Mouse (Mus musculus): Measurements from ENCODE around the gene Lat2. TPM values are rescaled to one million over a fixed set of nuclear protein-coding genes. Genes with fewer than 3 reads are reported as not detected.

The Lat2 gene
- polyA plus RNA-seq, 1 experiment: 52.2 TPM

DNA sequence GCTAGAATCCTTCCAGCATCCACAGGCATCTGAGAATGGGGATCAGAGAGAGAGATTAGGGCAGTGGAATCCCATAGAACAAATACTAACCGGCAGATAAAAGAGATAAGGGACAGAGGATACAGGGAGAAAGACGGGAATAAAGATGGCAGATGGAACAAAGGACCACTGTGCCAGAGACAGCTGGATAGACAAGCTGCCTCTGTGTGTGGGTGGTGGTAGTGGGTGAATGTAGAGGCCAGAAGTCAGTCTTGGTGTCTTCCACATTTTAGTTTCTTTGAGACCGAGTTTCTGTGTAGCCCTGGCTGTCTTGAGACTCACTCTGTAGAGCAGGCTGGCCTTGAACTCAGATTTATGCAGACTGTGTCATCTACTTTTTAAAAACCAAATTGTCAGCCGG, 955 bp upstream of the Lat2 start:
- 76% methylated on average over 4 of the region's 4 CpGs for WGBS
- Histone ChIP-seq H3K27me3 (ENCODE audit: control insufficient read depth, insufficient read depth, low read length) (no peaks in the 10 kb centered on the region), H3K4me1 (ENCODE audit: control insufficient read depth, insufficient read depth, insufficient read length) (peaks cover 19% of the 10 kb centered on the region; the same call in 1 of the 2 replicates), H3K27ac (ENCODE audit: insufficient read depth, low read length) (peak overlapping the region; percentile 85), H3K4me3 (ENCODE audit: extremely low read depth, insufficient read depth, insufficient read length) (no peak overlapping the region), H3K36me3 (ENCODE audit: control insufficient read depth, insufficient read depth, low read length) (peaks cover 13% of the 10 kb centered on the region)
- no peak for TF ChIP-seq POLR2A (IDR thresholded peaks at IDR 0.05; ENCODE audit: low read depth, low read length)
- TF ChIP-seq CTCF (IDR thresholded peaks at IDR 0.05; ENCODE audit: extremely low read depth, insufficient read depth, insufficient read length, insufficient replicate concordance): no peak
- DNase-seq (ENCODE audit: low read depth in 1 of 2, low spot score in 2 of 2): no peak

- TF ChIP-seq POLR2A (IDR thresholded peaks at IDR 0.05; ENCODE audit: low read depth, low read length): no peak
- H3K36me3 ChIP-seq (ENCODE audit: control insufficient read depth, insufficient read depth, low read length): peaks cover 9% of the 10 kb centered on the region
- DNase-seq (ENCODE audit: low read depth in 1 of 2, low spot score in 2 of 2): no peak
- peak overlapping the region; percentile 85 for H3K27ac ChIP-seq (ENCODE audit: insufficient read depth, low read length)
- H3K4me1 ChIP-seq (ENCODE audit: control insufficient read depth, insufficient read depth, insufficient read length): peaks cover 19% of the 10 kb centered on the region; the same call in 1 of the 2 replicates
- no peak overlapping the region; the same call in 1 of the 2 replicates for H3K4me3 ChIP-seq (ENCODE audit: extremely low read depth, insufficient read depth, insufficient read length)
- H3K27me3 ChIP-seq (ENCODE audit: control insufficient read depth, insufficient read depth, low read length): no peaks in the 10 kb centered on the region
- 50% methylated on average over 8 of the region's 8 CpGs for WGBS
Observed at GRCm38 (mm10) chr5:134615380-134615779, 555 bp upstream of the Lat2 start.

DNA sequence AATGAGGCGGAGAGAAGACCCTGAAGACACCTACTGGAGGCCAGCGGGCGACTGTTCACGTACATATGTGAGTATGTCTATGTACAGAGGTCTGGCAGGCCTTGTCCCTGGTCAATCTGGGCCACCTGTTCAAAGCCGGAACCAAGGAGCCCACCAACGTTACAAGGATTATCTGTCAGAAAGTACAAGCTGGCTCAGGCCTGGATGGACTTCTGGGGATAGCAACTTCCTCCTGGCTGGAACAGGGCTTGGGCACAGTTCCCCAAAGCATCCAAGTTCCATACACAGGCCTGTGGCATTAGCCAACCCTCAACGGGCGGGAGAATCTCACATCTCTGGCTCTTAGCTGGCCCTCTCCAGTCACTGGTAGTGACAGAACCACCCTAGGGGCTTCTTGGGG, 529 bp downstream of the Lat2 start:
- Histone ChIP-seq H3K27me3 (ENCODE audit: control insufficient read depth, insufficient read depth, low read length) (no peaks in the 10 kb centered on the region), H3K4me3 (ENCODE audit: extremely low read depth, insufficient read depth, insufficient read length) (peak overlapping the region; percentile 70), H3K27ac (ENCODE audit: insufficient read depth, low read length) (peak overlapping the region; percentile 85), H3K36me3 (ENCODE audit: control insufficient read depth, insufficient read depth, low read length) (peaks cover 4% of the 10 kb centered on the region), H3K4me1 (ENCODE audit: control insufficient read depth, insufficient read depth, insufficient read length) (peaks cover 19% of the 10 kb centered on the region; the same call in 1 of the 2 replicates)
- DNase-seq (ENCODE audit: low read depth in 1 of 2, low spot score in 2 of 2): no peak
- TF ChIP-seq POLR2A (IDR thresholded peaks at IDR 0.05; ENCODE audit: low read depth, low read length) (no peak), CTCF (IDR thresholded peaks at IDR 0.05; ENCODE audit: extremely low read depth, insufficient read depth, insufficient read length, insufficient replicate concordance) (no peak)
- 66% methylated on average over 8 of the region's 8 CpGs for WGBS

DNA sequence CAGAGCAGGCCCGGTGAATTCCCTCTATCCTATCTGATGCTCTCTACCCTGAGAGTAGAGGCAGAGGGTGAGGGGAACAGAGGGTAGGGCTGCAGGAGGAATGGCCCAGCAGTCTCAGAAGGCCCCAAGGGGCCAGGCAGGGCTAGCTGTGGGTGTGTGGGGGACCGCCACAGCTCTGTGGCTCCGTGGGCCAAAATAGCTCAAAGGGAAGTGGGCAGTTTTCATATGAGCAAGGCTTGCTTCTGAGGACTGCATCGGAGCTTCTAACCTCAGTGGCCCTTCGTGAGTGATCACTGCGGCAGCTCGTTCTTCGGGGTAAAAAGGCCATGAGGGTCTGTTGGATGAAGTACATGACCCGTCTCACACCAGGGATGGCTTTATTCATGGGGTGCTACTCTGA, 1.1 kb downstream of the Lat2 start:
- Histone ChIP-seq H3K4me1 (ENCODE audit: control insufficient read depth, insufficient read depth, insufficient read length) (peaks cover 19% of the 10 kb centered on the region; the same call in 1 of the 2 replicates), H3K36me3 (ENCODE audit: control insufficient read depth, insufficient read depth, low read length) (no peaks in the 10 kb centered on the region; the same call in 1 of the 2 replicates), H3K27me3 (ENCODE audit: control insufficient read depth, insufficient read depth, low read length) (no peaks in the 10 kb centered on the region), H3K27ac (ENCODE audit: insufficient read depth, low read length) (peak overlapping the region; percentile 85), H3K4me3 (ENCODE audit: extremely low read depth, insufficient read depth, insufficient read length) (peak overlapping the region; percentile 70)
- DNase-seq (ENCODE audit: low read depth in 1 of 2, low spot score in 2 of 2): peak in 1 of 2 experiments; percentile 78
- TF ChIP-seq CTCF (IDR thresholded peaks at IDR 0.05; ENCODE audit: extremely low read depth, insufficient read depth, insufficient read length, insufficient replicate concordance) (no peak), POLR2A (IDR thresholded peaks at IDR 0.05; ENCODE audit: low read depth, low read length) (peak; percentile 39; the same call in 1 of the 2 replicates)
- 25% methylated on average over 9 of the region's 9 CpGs for WGBS

DNA sequence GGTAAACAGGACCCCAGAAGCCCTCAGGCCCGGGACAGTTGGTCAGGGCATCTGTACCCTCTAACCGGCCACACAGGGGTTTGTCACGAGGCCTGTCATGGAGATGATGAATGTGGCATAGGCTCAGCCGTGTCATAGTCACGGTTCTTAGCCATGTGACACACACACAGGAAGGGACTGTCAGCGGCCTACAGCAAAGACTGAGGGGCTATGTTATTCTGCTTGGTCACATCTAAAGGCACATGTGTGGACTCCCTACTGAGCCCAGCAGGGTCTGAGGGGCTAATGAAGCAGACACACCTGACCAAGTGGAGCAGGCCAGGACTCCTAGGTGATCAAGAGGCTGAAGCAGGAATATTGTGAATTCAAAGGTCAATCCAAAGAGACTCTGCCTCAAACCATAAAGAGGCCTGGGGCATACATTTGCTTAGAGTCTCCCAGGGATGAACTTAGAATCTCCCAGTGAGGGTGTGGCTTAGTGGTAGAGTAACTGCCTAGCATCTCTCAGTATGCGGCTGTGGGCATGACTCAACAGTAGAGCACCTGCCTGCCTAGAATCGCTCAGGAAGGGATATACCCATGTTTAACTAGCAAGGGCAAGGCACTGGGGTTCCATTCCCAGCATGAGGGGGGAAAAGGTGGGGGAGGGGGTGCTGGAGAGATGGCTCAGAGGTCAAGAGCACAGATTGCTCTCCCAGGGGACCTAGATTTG, 2.9 kb downstream of the Lat2 start:
- peak in 1 of 2 experiments; percentile 29 for DNase-seq (ENCODE audit: low read depth in 1 of 2, low spot score in 2 of 2)
- Histone ChIP-seq H3K4me3 (ENCODE audit: extremely low read depth, insufficient read depth, insufficient read length) (no peak overlapping the region), H3K27me3 (ENCODE audit: control insufficient read depth, insufficient read depth, low read length) (no peaks in the 10 kb centered on the region), H3K27ac (ENCODE audit: insufficient read depth, low read length) (peak overlapping the region; percentile 55), H3K4me1 (ENCODE audit: control insufficient read depth, insufficient read depth, insufficient read length) (peaks cover 29% of the 10 kb centered on the region; the same call in 1 of the 2 replicates), H3K36me3 (ENCODE audit: control insufficient read depth, insufficient read depth, low read length) (no peaks in the 10 kb centered on the region)
- WGBS: 15% methylated on average over 8 of the region's 8 CpGs
- TF ChIP-seq POLR2A (IDR thresholded peaks at IDR 0.05; ENCODE audit: low read depth, low read length) (no peak), CTCF (IDR thresholded peaks at IDR 0.05; ENCODE audit: extremely low read depth, insufficient read depth, insufficient read length, insufficient replicate concordance) (no peak)

GRCm38 (mm10) chr5:134609916-134610643, 4.7 kb downstream of the Lat2 start:
- no peak for DNase-seq (ENCODE audit: low read depth in 1 of 2, low spot score in 2 of 2)
- Histone ChIP-seq H3K36me3 (ENCODE audit: control insufficient read depth, insufficient read depth, low read length) (peaks cover 9% of the 10 kb centered on the region; the same call in 1 of the 2 replicates), H3K27ac (ENCODE audit: insufficient read depth, low read length) (no peak overlapping the region), H3K4me3 (ENCODE audit: extremely low read depth, insufficient read depth, insufficient read length) (no peak overlapping the region), H3K4me1 (ENCODE audit: control insufficient read depth, insufficient read depth, insufficient read length) (peaks cover 23% of the 10 kb centered on the region; the same call in 1 of the 2 replicates), H3K27me3 (ENCODE audit: control insufficient read depth, insufficient read depth, low read length) (no peaks in the 10 kb centered on the region)
- 81% methylated on average over 12 of the region's 12 CpGs for WGBS
- TF ChIP-seq POLR2A (IDR thresholded peaks at IDR 0.05; ENCODE audit: low read depth, low read length): no peak
- no peak for TF ChIP-seq CTCF (IDR thresholded peaks at IDR 0.05; ENCODE audit: extremely low read depth, insufficient read depth, insufficient read length, insufficient replicate concordance)
